In the genomic region with DNA sequence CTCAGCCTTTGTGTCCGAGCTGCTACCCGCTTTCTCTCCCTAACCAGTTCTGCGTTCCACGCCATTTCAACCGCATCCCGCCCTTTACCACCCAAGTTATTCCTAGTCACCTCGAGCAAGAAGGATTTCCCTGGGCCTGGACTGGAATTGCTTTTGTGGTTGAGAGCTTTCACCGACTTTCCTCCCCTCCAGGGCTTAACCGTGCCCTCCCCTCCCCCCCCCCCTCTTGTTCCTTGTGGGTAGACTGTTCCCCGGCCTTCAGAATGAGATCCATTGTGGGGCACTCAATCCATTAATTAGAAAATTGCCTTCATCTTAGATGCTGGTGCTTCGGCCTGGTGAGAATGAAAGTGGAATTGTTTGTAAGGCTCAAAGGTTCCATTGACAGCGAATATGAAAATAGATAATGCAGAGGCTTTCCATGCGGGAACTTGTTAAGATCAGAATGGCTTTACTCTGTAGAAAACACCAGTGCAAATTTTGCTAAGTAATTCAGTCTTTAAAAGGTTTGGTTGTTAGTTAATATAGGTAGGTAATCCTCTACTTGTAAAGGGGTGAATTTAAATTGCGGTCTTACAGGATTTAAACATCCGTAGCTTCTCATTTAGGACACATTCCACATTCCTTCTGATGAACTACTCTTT, we compare ENCODE assay signal across 8 mouse cellular contexts. TPM values are rescaled to one million over a fixed set of nuclear protein-coding genes. Genes with fewer than 3 reads are reported as not detected.
A peak's percentile ranks its signal among the peaks of the same experiment; 100 is the strongest.
DNase-seq lines count a peak whose midpoint lies in the region; ATAC-seq and TF ChIP-seq lines count a peak whose summit lies in the region.

No protein-coding gene starts in this region.

- no peaks in the 10 kb centered on the region for H3K36me3 ChIP-seq in lung, postnatal 0 days (ENCODE audit: insufficient read depth, low read length)
- H3K36me3 ChIP-seq in heart, embryonic 12.5 days, result peaks cover 15% of the 10 kb centered on the region
- no peaks in the 10 kb centered on the region for H3K36me3 ChIP-seq in liver, embryonic 11.5 days (ENCODE audit: control insufficient read depth, insufficient read depth, low read length)
- no peaks in the 10 kb centered on the region for H3K36me3 ChIP-seq in stomach, embryonic 16.5 days (ENCODE audit: control insufficient read depth, insufficient read depth, low read length)

- H3K9ac ChIP-seq in lung, postnatal 0 days (replicated peaks; ENCODE audit: low read depth), result no peak overlapping the region; the same call in 1 of the 2 replicates
- peak overlapping the region; percentile 68 for H3K9ac ChIP-seq in heart, embryonic 12.5 days
- no peak overlapping the region for H3K9ac ChIP-seq in liver, embryonic 11.5 days (ENCODE audit: low read depth, low read length)
- H3K9ac ChIP-seq in stomach, embryonic 16.5 days (ENCODE audit: low read length), result peak overlapping the region; percentile 46

- H3K27me3 ChIP-seq in lung, postnatal 0 days (replicated peaks; ENCODE audit: insufficient read depth, low read length), result no peaks in the 10 kb centered on the region
- no peaks in the 10 kb centered on the region for H3K27me3 ChIP-seq in heart, embryonic 12.5 days (replicated peaks)
- peaks cover 55% of the 10 kb centered on the region for H3K27me3 ChIP-seq in liver, embryonic 11.5 days (replicated peaks; ENCODE audit: control insufficient read depth, insufficient read depth, low read length)
- no peaks in the 10 kb centered on the region for H3K27me3 ChIP-seq in stomach, embryonic 16.5 days (ENCODE audit: control insufficient read depth, insufficient read depth, low read length)

- H3K4me2 ChIP-seq in lung, postnatal 0 days (replicated peaks; ENCODE audit: low read depth, low read length), result peak overlapping the region; percentile 44
- peak overlapping the region; percentile 63 for H3K4me2 ChIP-seq in heart, embryonic 12.5 days
- H3K4me2 ChIP-seq in liver, embryonic 11.5 days, result peak overlapping the region; percentile 64
- peak overlapping the region; percentile 34 for H3K4me2 ChIP-seq in stomach, embryonic 16.5 days (ENCODE audit: low read depth, low read length)

- ATAC-seq in lung, postnatal 0 days, result no peak
- ATAC-seq in heart, embryonic 12.5 days (ENCODE audit: insufficient number of reproducible peaks, low FRiP score), result no peak
- ATAC-seq in liver, embryonic 11.5 days (replicated peaks; ENCODE audit: low FRiP score), result no peak
- no peak for ATAC-seq in stomach, embryonic 16.5 days (ENCODE audit: insufficient read depth, low FRiP score)

- DNase-seq in lung, postnatal 0 days (ENCODE audit: low spot score), result no peak
- DNase-seq in lung, postnatal 25 days (ENCODE audit: low spot score), result no peak
- DNase-seq in liver, embryonic 11.5 days (ENCODE audit: low spot score), result no peak
- no peak for DNase-seq in layer of hippocampus, postnatal 25 days (ENCODE audit: extremely low spot score in 1 of 2, low spot score in 1 of 2)
- DNase-seq in spleen, postnatal 10 days (ENCODE audit: low spot score in 2 of 2), result no peak
- no peak for DNase-seq in thymus, postnatal 4 days

- no peak for TF ChIP-seq CTCF in lung, postnatal 0 days (IDR thresholded peaks at IDR 0.05)

- 57% methylated on average over 15 of the region's 15 CpGs for WGBS in lung, postnatal 0 days
- 46% methylated on average over 15 of the region's 15 CpGs for WGBS in heart, embryonic 12.5 days
- WGBS in liver, embryonic 11.5 days, result 40% methylated on average over 15 of the region's 15 CpGs
- 53% methylated on average over 15 of the region's 15 CpGs for WGBS in stomach, embryonic 16.5 days

- peak overlapping the region; percentile 65 for H3K27ac ChIP-seq in lung, postnatal 0 days (ENCODE audit: low read length)
- H3K27ac ChIP-seq in heart, embryonic 12.5 days (ENCODE audit: poor library complexity, severe bottlenecking), result peak overlapping the region; percentile 76
- peak overlapping the region; percentile 47; the same call in 1 of the 2 replicates for H3K27ac ChIP-seq in liver, embryonic 11.5 days (ENCODE audit: low read depth, low read length)
- peak overlapping the region; percentile 78 for H3K27ac ChIP-seq in stomach, embryonic 16.5 days (ENCODE audit: low read length)

- H3K9me3 ChIP-seq in lung, postnatal 0 days (ENCODE audit: low read length), result peaks cover 11% of the 10 kb centered on the region
- peaks cover 60% of the 10 kb centered on the region for H3K9me3 ChIP-seq in heart, embryonic 12.5 days (replicated peaks)
- H3K9me3 ChIP-seq in liver, embryonic 11.5 days (ENCODE audit: control insufficient read depth, low read length), result peaks cover 25% of the 10 kb centered on the region
- H3K9me3 ChIP-seq in stomach, embryonic 16.5 days (replicated peaks; ENCODE audit: control insufficient read depth, low read length), result peaks cover 34% of the 10 kb centered on the region

- H3K4me1 ChIP-seq in lung, postnatal 0 days (ENCODE audit: insufficient read depth, low read depth, low read length), result no peaks in the 10 kb centered on the region
- peaks cover 18% of the 10 kb centered on the region; the same call in 1 of the 2 replicates for H3K4me1 ChIP-seq in heart, embryonic 12.5 days (replicated peaks)
- H3K4me1 ChIP-seq in liver, embryonic 11.5 days (replicated peaks; ENCODE audit: control insufficient read depth, insufficient read depth, low read length), result 0 out of 2 replicates have a peak, but pooled peaks cover 2% of the 10 kb centered on the region
- peaks cover 3% of the 10 kb centered on the region; the same call in 1 of the 2 replicates for H3K4me1 ChIP-seq in stomach, embryonic 16.5 days (ENCODE audit: control insufficient read depth, insufficient read depth, low read length)

- no peak for TF ChIP-seq EP300 in lung, postnatal 0 days (IDR thresholded peaks at IDR 0.05)

- H3K4me3 ChIP-seq in lung, postnatal 0 days (ENCODE audit: low read depth, low read length), result peak overlapping the region; percentile 24
- peak overlapping the region; percentile 18 for H3K4me3 ChIP-seq in heart, embryonic 12.5 days
- H3K4me3 ChIP-seq in liver, embryonic 11.5 days (ENCODE audit: low read depth, low read length), result peak overlapping the region; percentile 7; the same call in 1 of the 2 replicates
- H3K4me3 ChIP-seq in stomach, embryonic 16.5 days (replicated peaks; ENCODE audit: low read length), result peak overlapping the region; percentile 10; the same call in 1 of the 2 replicates

RNA-seq across cellular contexts. Expression of a gene that starts 12.5 kb away (rescaled TPM):
- 436 and 472 TPM in 2 replicates for polyA plus RNA-seq in lung, postnatal 0 days (2015; fragmentation: Nextera tagmentation; extraction: Ambion mirVana)
- 3,424 and 3,742 TPM in 2 replicates for polyA plus RNA-seq in heart, embryonic 12.5 days (2016; fragmentation: Nextera tagmentation; extraction: Ambion mirVana)
- 800 and 828 TPM in 2 replicates for polyA plus RNA-seq in liver, embryonic 11.5 days (2014; fragmentation: Nextera tagmentation; extraction: Ambion mirVana)
- 746 and 846 TPM in 2 replicates for polyA plus RNA-seq in stomach, embryonic 16.5 days (2015; fragmentation: Nextera tagmentation; extraction: Ambion mirVana)
- 10 to 100 TPM; 49.8 to 50.2 TPM for total RNA-seq in layer of hippocampus, postnatal 25 days (2021)

RNA-seq across cellular contexts. Expression of a gene that starts 42.3 kb away (rescaled TPM):
- 6.1 and 6.3 TPM in 2 replicates for polyA plus RNA-seq in lung, postnatal 0 days (2015; fragmentation: Nextera tagmentation; extraction: Ambion mirVana)
- 11.9 TPM in 2 replicates for polyA plus RNA-seq in heart, embryonic 12.5 days (2016; fragmentation: Nextera tagmentation; extraction: Ambion mirVana)
- polyA plus RNA-seq in liver, embryonic 11.5 days (2014; fragmentation: Nextera tagmentation; extraction: Ambion mirVana), result 12.0 and 14.3 TPM in 2 replicates
- 8.8 and 11.6 TPM in 2 replicates for polyA plus RNA-seq in stomach, embryonic 16.5 days (2015; fragmentation: Nextera tagmentation; extraction: Ambion mirVana)
- total RNA-seq in layer of hippocampus, postnatal 25 days (2021), result 1 to 10 TPM; 5.5 to 7.2 TPM

Comparison
In these comparisons a context has a peak if more than half of its experiments do, and no peak if none do; other contexts are left out.
1. H3K9ac ChIP-seq: peak in heart, embryonic 12.5 days (single experiment) and stomach, embryonic 16.5 days (single experiment); none in lung, postnatal 0 days (single experiment) and liver, embryonic 11.5 days (single experiment).
2. Peak in every context shown above with its lines, with median percentiles within 50 percentile points of each other: H3K27ac ChIP-seq, H3K4me2 ChIP-seq and H3K4me3 ChIP-seq.